Mouse (Mus musculus) thymus, postnatal 14 days (tissue): ENCODE measurements around the gene Ahcy.
"Not testable (repeated sequence)": the region's sequence is repeated elsewhere in the genome, so short reads cannot be mapped to it uniquely, and the experiment has no call there.

Source experiments
- DNase-seq: peaks from one replicate; pipeline ENCODE4 v3.0.0; 2021

Gene Ahcy

DNA sequence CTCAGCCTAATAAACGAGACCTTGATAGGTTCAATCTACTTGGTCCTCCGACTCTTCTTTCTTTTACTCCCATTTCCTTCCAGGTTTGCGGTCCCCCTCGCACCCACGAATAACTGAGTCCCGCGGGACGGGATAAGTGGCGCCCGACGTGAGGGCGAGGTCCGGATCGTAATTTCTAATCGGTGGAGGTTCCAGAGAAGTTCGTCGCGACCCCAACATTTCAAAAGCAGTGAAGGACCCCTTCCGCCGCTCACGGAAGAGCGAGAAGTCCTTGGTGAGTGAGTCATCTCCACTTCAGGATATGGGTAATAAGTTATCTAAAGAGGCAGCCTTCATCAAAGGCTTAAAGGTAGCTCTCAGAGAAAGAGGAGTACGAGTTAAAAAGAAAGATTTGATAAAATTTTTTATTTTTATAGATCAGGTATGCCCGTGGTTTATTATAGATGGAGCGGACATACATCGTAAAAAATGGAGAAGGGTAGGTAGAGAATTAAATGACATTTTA lies 56.0 kb downstream of the Ahcy start, which contains the start of gene Gm14226:
Gene Gm14226, plus strand, starts transcription at position 16 of the 505 bp plus-strand sequence.
- DNase-seq: not testable (repeated sequence)

GRCm38 (mm10) chr2:155016751-155017150 lies 57.5 kb downstream of the Ahcy start:
- not testable (repeated sequence) for DNase-seq

- no peak for DNase-seq
Observed at GRCm38 (mm10) chr2:155012991-155013390, 61.3 kb downstream of the Ahcy start.

GRCm38 (mm10) chr2:155011086-155011656 lies 63.1 kb downstream of the Ahcy start:
- peak; percentile 54 for DNase-seq
